Mouse (Mus musculus): Measurements from ENCODE around the gene Mroh9. TPM values are rescaled to one million over a fixed set of nuclear protein-coding genes. Genes with fewer than 3 reads are reported as not detected.

Mroh9 gene
- polyA plus RNA-seq, 1 experiment from 2014 or later: not detected

Other genes starting within 250 kb of the Mroh9 start
- gene Fmo1, start 219.1 kb downstream of the Mroh9 start, polyA plus RNA-seq (2016; fragmentation: Nextera tagmentation; extraction: Ambion mirVana): 2.2 and 2.8 TPM in 2 replicates
- 1.4 and 1.6 TPM in 2 replicates for gene Fmo2, start 186.9 kb downstream of the Mroh9 start, polyA plus RNA-seq (2016; fragmentation: Nextera tagmentation; extraction: Ambion mirVana)
- gene Fmo6, start 148.2 kb downstream of the Mroh9 start, polyA plus RNA-seq (2016; fragmentation: Nextera tagmentation; extraction: Ambion mirVana): not detected in 2 replicates
- not detected in 2 replicates for gene Fmo3, start 101.1 kb downstream of the Mroh9 start, polyA plus RNA-seq (2016; fragmentation: Nextera tagmentation; extraction: Ambion mirVana)
- 7.5 and 9.4 TPM in 2 replicates for gene Prrx1, start 228.0 kb upstream of the Mroh9 start, polyA plus RNA-seq (2016; fragmentation: Nextera tagmentation; extraction: Ambion mirVana)

Measured in heart, embryonic 12.5 days (tissue).